Mouse (Mus musculus) common myeloid progenitor, adult 5-6 weeks (primary cell): ENCODE measurements at regions not wholly inside any gene's neighbourhood (a gene's known extent, or its start where the extent isn't known, plus 50 kb on each side); places are given as distances from the start of the nearest gene placed in this dataset.

Source experiments
- ATAC-seq: replicated peaks from 2 replicates; pipeline ENCODE4 v1.8.0; 2016; ENCODE audit warnings: low read depth, mild to moderate bottlenecking, moderate TSS enrichment, inconsistent platforms; ENCODE audit not compliant: poor library complexity, severe bottlenecking

GRCm38 (mm10) chr1:143464863-143465262, 175.6 kb upstream of the B3galt2 start:
- ATAC-seq = peak; percentile 64

DNA sequence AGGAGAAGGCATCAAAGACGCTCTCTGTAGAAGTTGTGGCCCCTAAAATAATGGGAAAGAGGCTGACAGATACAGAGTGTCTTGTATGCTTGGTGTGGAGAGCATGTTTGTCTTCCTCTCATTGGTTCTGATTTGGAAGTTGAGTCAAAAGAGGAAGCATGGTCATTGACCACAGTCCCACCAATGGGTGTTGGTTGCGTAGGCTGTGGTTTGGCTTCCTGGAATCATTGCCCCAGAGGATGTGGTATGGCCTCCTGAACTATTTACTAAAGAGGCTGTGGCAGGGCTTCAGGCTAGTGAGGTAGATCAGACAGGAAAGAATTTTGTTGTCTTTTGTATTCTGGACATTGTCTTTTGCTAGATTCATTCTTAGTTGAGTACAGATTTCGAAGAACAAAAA, 174.4 kb upstream of the B3galt2 start:
- peak; percentile 99 for ATAC-seq

DNA sequence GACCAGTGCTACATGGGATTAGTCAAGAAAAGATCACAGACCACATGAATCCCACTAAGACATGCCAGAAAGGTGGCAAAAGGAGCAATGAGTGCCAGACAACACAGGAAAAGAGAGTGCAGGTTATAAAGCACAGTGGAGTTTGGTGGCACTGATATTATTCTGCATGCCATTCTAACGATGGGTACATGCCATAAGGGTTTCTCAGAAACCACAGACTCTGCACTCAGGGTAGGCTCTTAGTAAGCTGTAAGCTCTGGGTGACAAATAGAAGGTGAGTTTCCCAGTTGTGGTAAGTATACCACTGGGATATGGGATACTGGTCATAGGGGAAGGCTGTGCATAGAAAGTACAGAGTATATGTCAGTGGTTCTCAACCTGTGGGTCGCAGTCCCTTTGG, 165.1 kb upstream of the B3galt2 start:
- no peak for ATAC-seq

DNA sequence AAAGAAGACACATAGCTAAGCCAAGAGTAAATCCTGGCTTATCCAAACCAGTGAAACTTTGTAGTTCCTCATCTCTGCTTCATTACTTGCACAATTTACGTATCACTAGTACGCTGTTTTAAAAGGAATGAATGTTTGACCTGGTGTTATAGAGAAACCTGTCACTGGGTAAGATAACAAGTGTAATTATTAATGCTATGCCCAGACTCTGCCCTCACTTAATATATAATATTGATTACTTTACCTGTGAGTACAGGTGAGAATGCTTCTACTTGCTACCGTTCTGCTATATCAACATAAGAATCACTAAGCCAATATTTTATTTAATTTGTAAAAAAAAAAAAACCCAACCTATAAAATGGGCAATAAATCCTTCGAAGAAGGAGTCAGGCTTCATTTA, 157.1 kb upstream of the B3galt2 start:
- no peak for ATAC-seq

DNA sequence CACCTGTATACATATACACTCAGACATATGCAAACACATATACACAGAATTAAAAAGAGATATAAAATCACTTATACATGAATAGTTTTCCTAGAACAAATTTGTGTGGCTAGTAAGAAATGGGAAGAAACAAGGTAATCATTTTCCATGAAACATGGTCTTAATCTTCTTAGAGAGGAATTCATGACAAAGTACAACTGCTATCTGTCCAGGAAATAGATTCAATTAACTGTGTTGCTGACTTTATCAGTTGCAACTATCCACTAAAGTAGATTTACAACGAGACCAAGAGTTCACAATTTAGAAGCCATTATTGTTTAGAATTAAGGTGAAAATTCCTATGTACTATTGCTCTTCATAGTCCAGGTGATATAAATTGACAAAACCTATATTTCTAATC, 155.5 kb upstream of the B3galt2 start:
- no peak for ATAC-seq

DNA sequence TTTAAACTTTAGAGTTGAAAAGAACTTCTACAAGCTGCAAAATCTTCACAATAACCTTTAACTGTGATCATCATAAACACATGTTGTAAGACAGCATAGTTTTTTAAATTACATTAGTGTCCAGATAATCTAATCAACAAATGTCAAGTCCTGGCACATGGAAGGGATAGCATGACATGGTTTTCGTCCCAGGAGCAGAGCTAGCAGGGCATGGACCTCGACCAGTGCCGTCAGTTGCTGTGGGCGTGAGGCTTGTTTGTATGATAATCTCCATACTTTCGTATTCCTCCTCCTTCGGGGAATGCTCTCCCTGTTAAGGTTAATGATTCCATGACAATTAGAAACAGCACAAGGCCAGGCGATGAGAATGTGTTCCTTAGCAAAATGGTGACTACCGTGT, 143.4 kb upstream of the B3galt2 start:
- no peak for ATAC-seq

- no peak for ATAC-seq
Observed at GRCm38 (mm10) chr1:143503436-143504065, 136.9 kb upstream of the B3galt2 start.

DNA sequence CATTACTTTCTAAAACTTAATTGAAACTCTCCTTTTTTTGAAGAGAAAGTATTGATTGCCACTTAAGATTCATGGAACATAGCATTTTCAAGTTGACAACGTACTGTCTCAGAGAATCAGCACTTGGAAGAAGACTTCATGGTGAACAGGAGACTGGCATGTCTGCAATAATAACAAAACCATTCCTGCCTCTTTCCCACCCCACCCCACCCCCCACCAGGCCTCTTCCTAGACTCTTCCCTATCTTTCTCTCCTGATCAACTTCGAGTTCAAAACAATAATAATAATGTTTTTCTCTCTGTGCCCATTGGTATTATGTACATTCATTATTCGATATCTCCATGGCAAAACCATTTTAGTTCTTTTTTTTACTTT, 136.4 kb upstream of the B3galt2 start:
- ATAC-seq = no peak

GRCm38 (mm10) chr1:143505318-143505717, 135.1 kb upstream of the B3galt2 start:
- ATAC-seq = peak; percentile 58; the same call in 1 of the 2 replicates

DNA sequence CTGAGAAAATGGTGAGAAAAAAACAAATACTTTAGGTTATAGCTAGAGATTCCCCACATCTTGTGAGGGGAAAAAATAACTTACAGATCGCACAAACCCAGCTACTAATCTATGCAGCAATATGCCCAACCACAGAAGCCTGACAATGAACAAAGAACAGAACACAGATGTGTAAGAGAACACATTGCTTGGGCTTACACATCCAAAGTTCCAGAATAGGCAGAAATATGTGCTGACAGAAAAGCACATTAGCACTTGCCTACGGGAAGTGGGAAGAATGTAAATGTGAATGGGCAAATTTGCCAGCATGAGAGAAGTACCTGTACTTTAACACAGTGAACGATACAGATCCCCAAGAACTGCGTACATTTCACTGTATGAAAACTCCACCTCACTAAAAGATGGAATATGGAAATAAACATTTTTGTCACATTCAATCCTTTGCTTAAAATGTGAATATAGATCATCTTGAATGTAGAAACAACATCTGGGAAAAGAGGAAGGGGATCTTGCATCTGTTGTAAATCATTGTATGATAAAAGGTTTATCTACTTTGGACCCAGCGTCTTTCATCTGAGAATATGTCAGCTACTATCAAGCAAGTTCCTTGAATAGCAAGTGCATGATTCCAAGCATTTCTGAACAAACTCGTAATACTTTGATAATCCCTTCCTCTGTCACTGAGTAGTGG, 116.5 kb upstream of the B3galt2 start:
- no peak for ATAC-seq

DNA sequence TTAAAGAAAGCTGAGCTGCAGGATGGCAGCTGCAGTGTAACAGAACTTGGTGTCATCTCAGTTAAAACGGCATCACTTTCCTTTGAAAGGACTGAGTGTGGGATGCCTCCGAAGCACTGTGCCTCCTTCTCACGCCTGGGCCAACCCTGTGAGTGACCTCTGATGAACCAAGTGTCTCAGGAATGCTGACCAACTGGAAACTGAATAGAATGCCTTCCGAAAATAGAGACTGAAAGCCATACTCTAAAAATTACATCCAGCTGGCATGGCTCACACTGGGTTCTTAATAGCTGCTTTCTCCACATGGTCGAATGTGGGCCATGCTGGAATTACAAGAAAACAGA, 116.0 kb upstream of the B3galt2 start:
- no peak for ATAC-seq

- no peak for ATAC-seq
Observed at GRCm38 (mm10) chr1:143540223-143540622, 100.2 kb upstream of the B3galt2 start.

- ATAC-seq = no peak
Observed at GRCm38 (mm10) chr1:143540701-143541100, 99.8 kb upstream of the B3galt2 start.
